Mouse (Mus musculus): ENCODE measurements around the gene Lgals1.
"Not testable (repeated sequence)": the region's sequence is repeated elsewhere in the genome, so short reads cannot be mapped to it uniquely, and the experiment has no call there.

The Lgals1 gene

GRCm38 (mm10) chr15:78926021-78926919 is at the start of gene Lgals1:
Lgals1 (plus strand) TSS chr15:78926725.
- in situ Hi-C loops (cut with MboI, MseI): no loop called here

GRCm38 (mm10) chr15:78876991-78877809 is 49.3 kb upstream of the Lgals1 start, which contains the start of gene Gga1:
Gga1 (plus strand) TSS chr15:78877190.
- in situ Hi-C loops (cut with MboI, MseI): no loop called here

- in situ Hi-C loops (cut with MboI, MseI): no loop called here
Measured at GRCm38 (mm10) chr15:78877810-78878390, 48.6 kb upstream of the Lgals1 start.

- in situ Hi-C loops (cut with MboI, MseI): not testable (repeated sequence)
Measured at GRCm38 (mm10) chr15:78878792-78879516, 47.6 kb upstream of the Lgals1 start.

- in situ Hi-C loops (cut with MboI, MseI): no loop called here
Measured at GRCm38 (mm10) chr15:78880432-78880831, 46.1 kb upstream of the Lgals1 start.

GRCm38 (mm10) chr15:78881828-78882227 is 44.7 kb upstream of the Lgals1 start:
- in situ Hi-C loops (cut with MboI, MseI): no loop called here

- in situ Hi-C loops (cut with MboI, MseI): no loop called here
Measured at GRCm38 (mm10) chr15:78889401-78889853, 37.1 kb upstream of the Lgals1 start.

- in situ Hi-C loops (cut with MboI, MseI): no loop called here
Measured at GRCm38 (mm10) chr15:78892440-78892839, 34.1 kb upstream of the Lgals1 start.

GRCm38 (mm10) chr15:78894726-78895125 is 31.8 kb upstream of the Lgals1 start:
- in situ Hi-C loops (cut with MboI, MseI): no loop called here

GRCm38 (mm10) chr15:78895741-78896140 is 30.8 kb upstream of the Lgals1 start:
- in situ Hi-C loops (cut with MboI, MseI): no loop called here

- in situ Hi-C loops (cut with MboI, MseI): no loop called here
Measured at GRCm38 (mm10) chr15:78896149-78896548, 30.4 kb upstream of the Lgals1 start.

GRCm38 (mm10) chr15:78897488-78897887 is 29.0 kb upstream of the Lgals1 start:
- in situ Hi-C loops (cut with MboI, MseI): no loop called here

- in situ Hi-C loops (cut with MboI, MseI): no loop called here
Measured at GRCm38 (mm10) chr15:78898507-78899001, 28.0 kb upstream of the Lgals1 start.

- in situ Hi-C loops (cut with MboI, MseI): no loop called here
Measured at GRCm38 (mm10) chr15:78899409-78899739, 27.2 kb upstream of the Lgals1 start, which contains the start of gene Gm49510. Gm49510 (plus strand) TSS chr15:78899667.

GRCm38 (mm10) chr15:78899740-78900584 is 26.6 kb upstream of the Lgals1 start, which contains the start of gene Sh3bp1:
Sh3bp1 (plus strand) TSS chr15:78899768.
- in situ Hi-C loops (cut with MboI, MseI): no loop called here

GRCm38 (mm10) chr15:78900585-78901421 is 25.7 kb upstream of the Lgals1 start:
- in situ Hi-C loops (cut with MboI, MseI): no loop called here

GRCm38 (mm10) chr15:78901422-78901789 is 25.1 kb upstream of the Lgals1 start:
- in situ Hi-C loops (cut with MboI, MseI): no loop called here

GRCm38 (mm10) chr15:78903243-78903642 is 23.3 kb upstream of the Lgals1 start:
- in situ Hi-C loops (cut with MboI, MseI): no loop called here

- in situ Hi-C loops (cut with MboI, MseI): no loop called here
Measured at GRCm38 (mm10) chr15:78908399-78908798, 18.1 kb upstream of the Lgals1 start.

All from T-helper 2 cell (primary cell).